Mouse (Mus musculus) C2C12 (cell line): Measurements from ENCODE around the gene Prnd. TPM values are rescaled to one million over a fixed set of nuclear protein-coding genes. Genes with fewer than 3 reads are reported as not detected.

Experiments
- H3K27me3 ChIP-seq: one replicate; pipeline ENCODE4 v1.6.1; 2011; ENCODE audit not compliant: control insufficient read depth, insufficient read depth, insufficient read length
- H3K36me3 ChIP-seq: one replicate; pipeline ENCODE4 v1.6.1; 2011; ENCODE audit not compliant: control insufficient read depth, insufficient read depth
- H3K4me3 ChIP-seq: one replicate; pipeline ENCODE4 v1.5.1; 2011; ENCODE audit warnings: mild to moderate bottlenecking, control low read depth; ENCODE audit not compliant: poor library complexity, insufficient read depth, severe bottlenecking
- H3K79me2 ChIP-seq: one replicate; pipeline ENCODE4 v1.6.1; 2011; ENCODE audit not compliant: control insufficient read depth, insufficient read depth
- H3K79me3 ChIP-seq: one replicate; pipeline ENCODE4 v1.6.1; 2011; ENCODE audit warnings: low read depth, control low read depth
- H3ac ChIP-seq: one replicate; pipeline ENCODE3; 2011; ENCODE audit warnings: low read depth; ENCODE audit not compliant: control insufficient read depth, insufficient read length
- CEBPB ChIP-seq: IDR thresholded peaks from one replicate; pipeline ENCODE4 v1.6.1; 2011; ENCODE audit warnings: low read depth, mild to moderate bottlenecking, control low read depth, moderate library complexity
- CTCF ChIP-seq: IDR thresholded peaks from one replicate; pipeline ENCODE4 v1.5.1; 2011; ENCODE audit not compliant: control insufficient read depth, insufficient read depth, insufficient read length
- FOSL1 ChIP-seq: IDR thresholded peaks from one replicate; pipeline ENCODE4 v1.8.0; 2011; ENCODE audit warnings: mild to moderate bottlenecking, low read length; ENCODE audit not compliant: poor library complexity, insufficient read depth, severe bottlenecking
- MAX ChIP-seq: IDR thresholded peaks from one replicate; pipeline ENCODE4 v1.6.1; 2011; ENCODE audit warnings: mild to moderate bottlenecking, control low read depth
- MYOD1 ChIP-seq: IDR thresholded peaks from one replicate; pipeline ENCODE4 v1.6.1; 2011; ENCODE audit warnings: low read depth; ENCODE audit not compliant: control insufficient read depth, insufficient read length
- MYOG ChIP-seq: IDR thresholded peaks from one replicate; pipeline ENCODE4 v1.6.1; 2011; ENCODE audit not compliant: control insufficient read depth, insufficient read length; ENCODE audit errors: extremely low read depth
- USF1 ChIP-seq: IDR thresholded peaks from one replicate; pipeline ENCODE4 v1.6.1; 2011; ENCODE audit warnings: low read depth, mild to moderate bottlenecking, control low read depth, moderate library complexity
- polyA plus RNA-seq: library from polyadenylated mRNA; unstranded; fragments of >200 nt; fragmentation: generic; extraction: Trizol; gene quantifications from one replicate; pipeline ENCODE4 v1.2.1, GENCODE M21; 2012; ENCODE audit warnings: missing spikeins

Prnd gene
- polyA plus RNA-seq, 1 experiment, result 0.04 TPM

GRCm38 (mm10) chr2:131934243-131934642, 16.4 kb upstream of the Prnd start:
- Histone ChIP-seq H3K79me3 (no peaks in the 10 kb centered on the region), H3ac (no peak overlapping the region), H3K79me2 (no peaks in the 10 kb centered on the region), H3K36me3 (peaks cover 23% of the 10 kb centered on the region), H3K4me3 (no peak overlapping the region), H3K27me3 (no peaks in the 10 kb centered on the region)
- no peak for TF ChIP-seq MAX
- TF ChIP-seq FOSL1, result no peak
- TF ChIP-seq USF1, result no peak
- no peak for TF ChIP-seq CEBPB
- no peak for TF ChIP-seq MYOG
- no peak for TF ChIP-seq MYOD1
- no peak for TF ChIP-seq CTCF

DNA sequence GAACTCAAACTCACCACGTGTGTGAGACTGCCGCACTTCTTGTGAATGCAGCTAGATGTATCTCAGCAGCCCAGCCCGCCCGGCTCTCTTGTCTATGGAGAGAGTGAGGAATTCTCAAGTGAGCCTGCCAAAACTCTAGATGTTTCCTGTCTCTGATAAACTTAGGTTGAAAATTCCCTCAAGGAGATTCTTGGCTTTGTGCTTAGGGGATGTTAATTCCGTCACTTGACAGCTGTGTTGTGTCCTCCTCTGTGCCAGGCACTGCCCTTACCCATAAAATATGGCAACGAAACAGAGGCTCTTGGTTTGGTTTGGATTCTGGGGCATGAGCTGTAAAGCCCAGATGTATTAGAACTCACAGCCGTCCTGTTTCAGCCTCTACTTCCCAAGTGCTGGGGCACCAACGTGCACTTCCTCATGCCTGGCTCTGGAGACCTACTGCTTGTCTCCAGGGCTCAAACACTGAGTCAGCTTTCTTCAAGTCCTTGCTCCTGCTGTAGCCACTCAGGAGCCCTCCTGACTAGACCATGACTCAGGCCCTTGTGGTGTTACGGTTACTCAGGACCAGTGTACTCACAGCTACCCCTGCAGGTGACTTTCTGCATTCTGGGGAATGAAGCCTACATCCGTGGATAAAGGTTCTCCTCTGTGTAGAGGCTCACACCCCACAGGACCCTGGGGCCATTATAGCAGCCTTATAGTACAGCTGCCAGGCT, 15.1 kb upstream of the Prnd start:
- H3K4me3 ChIP-seq, result no peak overlapping the region
- H3K36me3 ChIP-seq, result peaks cover 23% of the 10 kb centered on the region
- no peaks in the 10 kb centered on the region for H3K79me2 ChIP-seq
- H3K79me3 ChIP-seq, result no peaks in the 10 kb centered on the region
- no peak overlapping the region for H3ac ChIP-seq
- H3K27me3 ChIP-seq, result no peaks in the 10 kb centered on the region
- TF ChIP-seq FOSL1, result peak; percentile 6
- TF ChIP-seq USF1, result no peak
- TF ChIP-seq CTCF, result peak; percentile 57
- TF ChIP-seq MYOD1, result no peak
- TF ChIP-seq CEBPB, result no peak
- no peak for TF ChIP-seq MAX

- no peak overlapping the region for H3ac ChIP-seq
- peaks cover 16% of the 10 kb centered on the region for H3K36me3 ChIP-seq
- H3K27me3 ChIP-seq, result no peaks in the 10 kb centered on the region
- no peak overlapping the region for H3K4me3 ChIP-seq
- H3K79me3 ChIP-seq, result no peaks in the 10 kb centered on the region
- no peaks in the 10 kb centered on the region for H3K79me2 ChIP-seq
- TF ChIP-seq CTCF (no peak), MYOG (no peak), CEBPB (no peak), FOSL1 (no peak), USF1 (no peak), MAX (no peak), MYOD1 (no peak)
Measured at GRCm38 (mm10) chr2:131936410-131936809, 14.3 kb upstream of the Prnd start.

GRCm38 (mm10) chr2:131939404-131940111, 11.1 kb upstream of the Prnd start:
- no peaks in the 10 kb centered on the region for H3K27me3 ChIP-seq
- H3K36me3 ChIP-seq, result peaks cover 15% of the 10 kb centered on the region
- H3K79me2 ChIP-seq, result no peaks in the 10 kb centered on the region
- no peak overlapping the region for H3ac ChIP-seq
- H3K79me3 ChIP-seq, result no peaks in the 10 kb centered on the region
- no peak overlapping the region for H3K4me3 ChIP-seq
- TF ChIP-seq CEBPB (no peak), MYOG (no peak), MAX (no peak), USF1 (no peak), FOSL1 (no peak), CTCF (peak; percentile 11), MYOD1 (no peak)

DNA sequence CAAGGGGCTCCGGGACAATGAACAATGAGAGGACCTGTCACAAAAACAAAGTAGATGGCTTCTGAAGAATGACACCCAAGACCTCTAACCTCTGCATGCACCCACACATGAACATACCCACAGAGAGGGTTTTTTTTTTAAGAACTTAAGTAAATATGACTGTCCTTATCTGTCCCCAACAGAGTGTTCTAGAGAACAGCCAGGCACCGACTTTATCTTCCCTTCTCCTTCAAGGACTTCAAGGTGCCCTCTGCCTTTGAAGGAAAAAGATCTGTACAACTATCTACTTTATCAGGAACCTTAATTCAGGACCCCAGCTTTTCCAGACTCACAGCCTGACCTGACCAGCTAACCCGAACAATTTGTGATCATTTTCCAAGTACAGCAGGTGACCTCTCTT, 10.2 kb upstream of the Prnd start:
- Histone ChIP-seq H3K4me3 (no peak overlapping the region), H3K27me3 (no peaks in the 10 kb centered on the region), H3ac (no peak overlapping the region), H3K79me3 (no peaks in the 10 kb centered on the region), H3K79me2 (no peaks in the 10 kb centered on the region), H3K36me3 (peaks cover 15% of the 10 kb centered on the region)
- TF ChIP-seq CTCF (no peak), MYOD1 (no peak), FOSL1 (no peak), CEBPB (no peak), USF1 (no peak), MAX (no peak), MYOG (no peak)

DNA sequence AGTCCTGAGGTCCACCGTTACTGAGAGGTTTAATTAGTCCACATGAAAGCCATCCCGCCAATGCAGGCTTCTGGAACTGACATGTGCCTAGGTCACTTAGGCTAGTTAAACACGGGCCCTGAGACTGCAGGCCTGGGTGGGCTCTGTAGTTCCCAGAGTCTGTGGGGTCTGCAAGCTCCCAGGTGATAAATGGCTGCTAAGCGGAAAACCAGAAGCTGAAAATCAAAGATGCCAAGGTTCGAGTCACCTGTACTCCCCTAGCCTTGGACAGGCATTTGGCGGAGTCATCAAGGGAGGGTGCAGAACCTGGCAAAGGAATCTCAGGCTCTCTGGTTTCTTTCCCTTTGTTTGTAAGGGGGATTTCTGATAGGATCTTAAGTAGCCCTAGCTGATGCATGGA, 9.2 kb upstream of the Prnd start:
- H3K79me3 ChIP-seq, result no peaks in the 10 kb centered on the region
- H3K27me3 ChIP-seq, result no peaks in the 10 kb centered on the region
- peaks cover 12% of the 10 kb centered on the region for H3K36me3 ChIP-seq
- no peak overlapping the region for H3ac ChIP-seq
- H3K4me3 ChIP-seq, result no peak overlapping the region
- no peak for TF ChIP-seq MYOD1
- no peak for TF ChIP-seq USF1
- no peak for TF ChIP-seq MYOG
- TF ChIP-seq FOSL1, result no peak
- no peak for TF ChIP-seq CTCF
- TF ChIP-seq MAX, result no peak
- TF ChIP-seq CEBPB, result no peak
- H3K79me2 ChIP-seq, result no peaks in the 10 kb centered on the region
